Mouse (Mus musculus) layer of hippocampus, adult 9-10 months (tissue): ENCODE data around the gene Efl1.
A peak's percentile ranks its signal among the peaks of the same experiment; 100 is the strongest.
"Not testable (repeated sequence)": the region's sequence is repeated elsewhere in the genome, so short reads cannot be mapped to it uniquely, and the experiment has no call there.

ENCODE experiments used
- DNase-seq: peaks from one replicate; pipeline ENCODE4 v3.0.0; 2022; ENCODE audit warnings: low spot score

The Efl1 gene

DNA sequence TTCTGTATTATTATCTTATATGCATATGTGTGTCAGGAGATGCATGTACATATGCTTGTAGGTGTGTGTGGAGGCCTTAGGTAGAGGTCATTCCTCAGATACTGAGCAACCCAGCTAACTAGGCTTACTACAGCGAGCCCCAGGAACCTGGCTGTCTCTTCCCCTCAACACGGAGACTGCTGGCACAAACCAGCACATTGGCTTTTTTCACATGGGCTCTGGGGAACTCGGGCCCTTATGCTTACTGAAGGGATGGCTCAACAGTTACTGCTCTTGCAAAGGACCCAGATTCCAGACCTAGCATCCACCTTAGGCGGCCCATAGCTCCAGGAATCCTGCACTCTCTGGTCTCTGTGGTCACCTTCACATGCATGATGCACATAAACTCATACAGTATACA lies 110.7 kb downstream of the Efl1 start:
- DNase-seq: no peak

- no peak for DNase-seq
Measured at GRCm38 (mm10) chr7:82764951-82765350, 116.5 kb downstream of the Efl1 start.

DNA sequence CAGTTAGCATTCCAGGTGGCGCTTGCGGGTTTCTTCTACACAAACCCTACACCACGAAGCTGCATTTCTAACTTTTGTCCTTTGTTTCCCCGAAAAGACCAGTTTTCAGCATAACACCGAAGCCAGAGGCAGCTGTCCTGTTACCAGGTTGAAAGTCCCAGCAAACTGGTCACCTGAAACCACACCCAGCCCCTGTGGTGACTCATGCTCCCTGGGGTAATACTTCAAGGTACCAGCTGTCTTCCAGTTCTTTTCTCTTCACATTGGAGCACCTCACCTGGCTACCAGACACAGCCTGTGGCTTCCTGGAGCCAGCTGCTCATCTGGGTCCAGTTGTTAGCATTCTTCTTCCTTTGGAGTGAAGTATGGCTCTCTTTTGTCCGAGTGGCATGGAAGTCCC lies 118.2 kb downstream of the Efl1 start:
- DNase-seq: no peak

DNA sequence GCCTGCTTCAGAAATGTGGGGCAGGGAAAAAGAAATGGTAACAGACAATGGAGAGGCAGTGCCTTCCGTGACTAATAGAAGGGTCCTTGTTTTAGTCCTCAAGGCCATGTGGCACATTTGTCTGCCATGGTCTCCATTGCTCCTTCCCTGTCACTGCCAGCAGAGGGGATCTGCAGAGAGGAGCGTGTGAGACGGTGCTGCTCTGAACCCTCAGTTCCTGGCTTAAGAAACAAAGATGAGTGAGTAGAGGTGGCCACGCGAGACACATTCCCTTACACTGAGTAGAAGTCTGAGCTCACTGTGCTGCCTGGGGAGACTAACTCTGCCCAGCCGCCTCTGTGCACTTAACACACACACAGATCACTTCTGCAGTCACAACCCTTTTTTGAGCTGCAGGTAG lies 121.8 kb downstream of the Efl1 start:
- DNase-seq: no peak

DNA sequence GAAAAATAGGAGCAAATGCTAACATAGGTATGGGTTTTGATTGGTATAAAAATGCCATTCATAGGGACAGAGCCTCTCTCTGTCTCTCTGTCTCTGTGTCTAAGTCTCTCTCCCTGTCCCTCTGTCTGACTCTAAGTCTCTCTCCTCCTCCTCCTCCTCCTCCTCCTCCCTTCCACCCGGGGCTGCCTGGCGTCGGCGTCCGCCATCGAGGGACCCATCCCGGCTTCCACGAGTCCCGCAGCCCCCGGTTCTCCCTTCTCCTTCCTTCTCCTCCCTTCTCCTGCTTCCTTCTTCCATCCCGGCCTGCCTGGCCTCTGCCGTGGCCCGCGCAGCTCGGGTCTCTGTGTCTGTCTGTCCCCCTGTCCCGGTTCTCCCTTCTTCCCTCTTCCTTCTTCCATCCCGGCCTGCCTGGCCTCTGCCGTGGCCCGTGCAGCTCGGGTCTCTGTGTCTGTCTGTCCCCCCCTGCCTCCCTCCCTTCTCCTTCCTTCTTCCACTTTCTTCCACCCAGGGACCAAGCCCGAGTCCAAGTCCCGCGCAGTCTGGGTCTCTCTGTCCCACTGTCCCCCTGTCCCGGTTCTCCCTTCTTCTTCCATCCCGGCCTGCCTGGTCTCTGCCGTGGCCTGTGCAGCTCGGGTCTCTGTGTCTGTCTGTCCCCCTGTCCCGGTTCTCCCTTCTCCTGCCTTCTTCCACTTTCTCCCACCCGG lies 122.7 kb downstream of the Efl1 start:
- DNase-seq: not testable (repeated sequence)

- not testable (repeated sequence) for DNase-seq
Measured at GRCm38 (mm10) chr7:82771661-82772021, 123.2 kb downstream of the Efl1 start.

DNA sequence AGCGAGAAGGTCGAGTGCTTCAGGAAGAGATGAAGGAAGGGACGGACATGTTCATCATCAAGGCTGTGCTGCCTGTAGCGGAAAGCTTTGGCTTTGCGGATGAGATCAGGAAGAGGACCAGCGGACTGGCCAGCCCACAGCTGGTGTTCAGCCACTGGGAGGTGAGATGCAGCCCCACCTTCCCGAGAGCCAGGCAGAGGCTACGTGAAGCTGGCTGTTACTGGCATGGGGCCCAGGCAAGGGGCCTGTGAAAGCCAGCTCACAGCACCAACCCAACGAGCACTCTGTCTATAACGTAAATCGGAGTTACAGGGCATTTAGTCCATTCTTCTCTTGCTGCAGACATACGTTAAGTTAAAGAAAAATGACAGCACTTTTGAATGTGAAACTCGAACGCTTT lies 124.1 kb downstream of the Efl1 start:
- no peak for DNase-seq

DNA sequence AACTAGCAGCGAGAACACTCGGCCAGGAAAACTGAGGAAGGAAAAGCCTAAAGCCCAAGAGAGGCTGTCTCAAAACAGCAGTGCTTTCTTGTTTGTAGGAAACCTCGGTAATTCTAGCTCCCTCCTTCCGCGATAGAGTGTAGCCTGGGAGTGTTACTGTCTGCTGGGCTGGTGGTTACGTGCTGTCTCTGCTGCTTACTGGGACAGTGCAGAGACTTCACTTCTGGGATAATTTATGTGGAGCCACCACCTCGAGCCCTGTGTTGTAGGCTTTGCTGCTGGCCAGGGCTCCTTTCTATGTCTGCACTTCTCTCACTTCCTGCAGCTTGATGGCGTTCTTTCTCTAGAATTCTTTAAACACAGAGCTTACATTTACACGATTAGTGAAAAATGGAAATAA lies 124.7 kb downstream of the Efl1 start:
- no peak for DNase-seq

DNA sequence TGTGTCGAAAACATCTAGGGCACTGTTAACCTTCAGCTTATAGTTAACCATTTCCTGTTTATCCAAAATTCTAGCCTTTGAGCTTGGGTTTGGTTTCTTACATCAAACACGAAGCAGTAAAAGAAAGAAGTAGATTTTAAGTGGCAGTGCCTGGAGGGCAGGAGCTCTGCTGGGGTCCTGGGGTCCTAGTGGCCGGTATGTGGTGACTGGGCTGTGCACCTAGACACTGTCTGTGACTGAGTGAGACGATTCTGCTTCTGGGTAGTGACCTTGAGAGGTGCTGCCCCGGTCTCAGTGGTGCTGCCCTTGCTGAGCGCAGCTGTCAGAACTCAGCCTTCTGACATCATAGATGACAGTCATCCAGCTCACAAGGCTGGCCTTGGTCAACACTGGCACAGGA lies 125.5 kb downstream of the Efl1 start:
- no peak for DNase-seq

DNA sequence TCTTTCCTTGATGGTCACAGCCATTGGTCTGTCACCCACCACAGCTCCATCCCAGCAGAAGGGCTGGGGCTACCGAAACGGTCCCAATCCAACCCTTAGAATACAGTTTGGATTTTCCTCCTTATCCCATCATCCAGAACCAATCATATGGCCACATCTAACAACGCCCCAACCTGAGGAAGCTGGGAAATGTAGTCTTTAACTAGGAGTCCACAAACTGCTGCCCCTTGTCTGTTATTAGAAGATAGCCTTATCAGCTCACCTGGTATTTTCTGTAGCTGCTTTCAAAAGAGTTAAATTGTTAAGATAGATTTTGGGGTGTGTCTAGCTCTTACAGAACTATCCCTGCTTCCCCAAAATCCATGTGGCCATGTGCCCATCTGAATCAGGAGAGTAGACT lies 126.7 kb downstream of the Efl1 start:
- DNase-seq: no peak

GRCm38 (mm10) chr7:82783071-82783470 lies 134.7 kb downstream of the Efl1 start:
- no peak for DNase-seq

DNA sequence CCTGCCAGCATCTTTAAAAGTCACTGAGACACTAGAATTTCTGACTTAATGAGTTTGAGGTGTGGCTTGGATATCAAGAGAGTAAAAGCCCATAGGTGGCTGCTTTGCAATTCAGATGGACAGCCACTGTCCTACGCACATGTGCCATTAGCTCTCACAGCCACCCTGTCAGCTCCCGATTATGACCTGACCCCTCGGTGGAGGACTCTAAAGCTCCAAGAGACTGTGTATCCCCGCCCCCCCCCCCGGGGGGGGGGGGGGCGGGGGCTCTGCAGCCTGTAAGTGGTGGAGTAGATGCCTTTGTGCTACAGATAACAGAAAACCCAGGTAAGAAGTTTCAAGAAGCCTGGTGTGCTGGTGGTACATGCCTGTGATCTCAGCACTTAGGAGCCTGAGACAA lies 135.3 kb downstream of the Efl1 start:
- no peak for DNase-seq

- DNase-seq: no peak
Measured at GRCm38 (mm10) chr7:82785335-82785934, 137.0 kb downstream of the Efl1 start.

DNA sequence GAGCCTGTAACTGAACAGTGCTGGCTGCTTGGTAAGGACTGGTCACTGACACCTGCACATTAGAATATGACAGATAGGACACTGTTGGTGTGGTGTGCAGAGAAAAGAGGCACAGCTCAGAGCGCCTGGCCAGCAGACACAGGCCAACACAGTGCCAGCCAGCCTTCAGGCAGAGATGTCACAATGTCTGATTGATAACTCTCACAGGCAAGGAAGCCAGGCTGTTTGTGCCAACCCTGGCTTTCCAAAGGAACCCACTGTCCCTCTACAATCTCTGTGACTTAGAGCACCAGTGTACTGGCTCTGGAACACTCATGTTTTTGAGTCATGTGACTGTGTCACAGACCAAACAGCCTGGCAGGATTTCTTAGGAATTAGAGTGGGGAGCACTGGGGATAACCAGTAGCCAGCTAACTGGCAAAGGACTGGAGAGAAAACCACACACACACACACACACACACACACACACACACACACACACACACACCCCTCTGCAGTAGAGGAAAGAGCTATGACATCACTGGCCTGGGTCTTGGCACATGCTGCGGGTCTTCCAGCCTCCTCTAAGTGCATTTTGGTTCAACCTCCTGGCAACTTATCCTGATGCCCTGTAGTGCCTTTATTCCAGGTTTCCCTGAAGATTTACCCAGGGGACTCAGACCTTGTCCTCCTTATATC lies 137.7 kb downstream of the Efl1 start:
- DNase-seq: peak; percentile 26

DNA sequence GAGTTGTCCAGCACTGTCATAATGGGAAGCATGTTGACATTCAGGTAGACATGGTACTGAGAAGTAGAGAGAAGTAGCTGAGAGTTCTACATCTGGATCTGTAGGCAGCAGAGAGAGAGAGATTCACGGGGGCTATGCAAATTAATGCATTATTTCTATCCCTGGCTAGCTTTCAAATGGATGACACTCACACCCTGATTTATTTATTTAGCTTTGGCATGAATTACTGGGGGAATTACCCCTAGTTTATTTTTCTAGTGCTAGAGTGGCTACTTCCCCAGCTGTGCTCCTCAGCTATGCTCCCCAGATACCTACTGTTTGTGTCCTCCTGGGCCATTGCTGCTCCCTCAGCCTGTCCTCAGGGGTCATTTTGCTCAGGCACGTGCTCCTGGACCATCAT lies 144.2 kb downstream of the Efl1 start:
- DNase-seq: no peak

- no peak for DNase-seq
Measured at GRCm38 (mm10) chr7:82793111-82793510, 144.7 kb downstream of the Efl1 start.

- DNase-seq: no peak
Measured at GRCm38 (mm10) chr7:82794542-82794941, 146.1 kb downstream of the Efl1 start.

DNA sequence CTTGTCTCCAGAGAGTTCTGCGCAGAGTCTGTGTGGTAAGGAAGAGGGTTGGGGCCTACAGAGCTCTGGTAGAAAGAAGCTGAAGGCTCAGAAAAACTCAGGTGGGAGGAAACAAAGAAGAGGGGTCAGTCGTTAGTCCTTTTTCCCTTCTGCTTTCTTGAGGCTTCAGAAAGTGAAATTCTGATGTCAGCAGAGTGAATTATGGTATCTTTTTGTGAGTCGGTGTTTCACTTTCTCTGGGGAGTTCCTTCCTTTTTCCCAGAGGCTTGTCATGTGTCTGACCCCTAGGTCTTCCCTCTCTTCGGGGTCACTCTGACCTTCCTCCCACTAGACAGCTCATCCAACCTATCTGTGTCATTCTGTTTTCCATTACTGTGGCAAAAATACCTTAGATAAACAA lies 153.8 kb downstream of the Efl1 start:
- no peak for DNase-seq

- no peak for DNase-seq
Measured at GRCm38 (mm10) chr7:82808257-82808656, 159.8 kb downstream of the Efl1 start.

- DNase-seq: no peak
Measured at GRCm38 (mm10) chr7:82809126-82809525, 160.7 kb downstream of the Efl1 start.

DNA sequence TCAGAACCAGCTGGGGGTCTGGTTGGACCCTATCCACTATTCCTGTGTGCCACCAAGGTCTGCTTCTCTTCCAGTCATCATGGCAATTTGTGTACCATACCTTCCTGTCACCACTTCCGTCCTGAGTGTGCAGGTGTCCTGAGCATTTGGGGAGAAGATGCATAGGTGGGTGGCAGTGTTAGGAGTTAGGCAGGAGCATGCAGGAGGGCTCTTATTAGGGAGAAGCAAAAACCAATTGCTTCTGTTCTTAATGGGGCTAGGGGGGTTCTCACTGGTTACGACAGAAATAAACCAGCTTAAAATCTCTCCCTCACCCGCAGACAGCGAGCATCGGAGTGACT lies 162.4 kb downstream of the Efl1 start:
- DNase-seq: no peak

GRCm38 (mm10) chr7:82811140-82811851 lies 162.9 kb downstream of the Efl1 start:
- no peak for DNase-seq
